Comparison of ENCODE assay signal across 31 mouse cellular contexts in genomic region chr13:55902255-55902654, GRCm38 (mm10).
DNase-seq lines count a peak whose midpoint lies in the region; ATAC-seq and TF ChIP-seq lines count a peak whose summit lies in the region.
"Had no signal": no experiment of that assay in that cellular context is flagged by ENCODE, and none has a peak within 500 bp of the region (broad histone marks: within the 10 kb centered on the region; RNA-seq: fewer than 3 reads in every experiment).

No protein-coding gene starts in this region.

- TF ChIP-seq POLR2A in cerebellum, adult 2 months (IDR thresholded peaks at IDR 0.05; ENCODE audit: borderline replicate concordance, insufficient read depth, low read length) = no peak

- H3K9ac ChIP-seq in lung, embryonic 15.5 days = no peak overlapping the region
- no peak overlapping the region for H3K9ac ChIP-seq in stomach, postnatal 0 days (ENCODE audit: low read length)
- H3K9ac ChIP-seq: heart, embryonic 13.5 days; hindbrain, embryonic 14.5 days; limb, embryonic 15.5 days; liver, embryonic 14.5 days; neural tube, embryonic 15.5 days had no signal

- TF ChIP-seq EP300 in stomach, postnatal 0 days (optimal IDR thresholded peaks at IDR 0.05) = no peak

- H3K4me3 ChIP-seq in lung, embryonic 15.5 days = no peak overlapping the region
- H3K4me3 ChIP-seq in stomach, postnatal 0 days (ENCODE audit: low read depth, low read length) = no peak overlapping the region
- no peak overlapping the region for H3K4me3 ChIP-seq in cerebellum, adult 2 months (replicated peaks; ENCODE audit: insufficient read depth, low read depth, low read length)
- H3K4me3 ChIP-seq: forebrain, embryonic 10.5 days; gastrocnemius, adult 2 months; heart, adult 2 months; heart, embryonic 13.5 days; limb, embryonic 10.5 days; limb, embryonic 15.5 days; neural tube, embryonic 15.5 days had no signal

- H3K27ac ChIP-seq in lung, embryonic 15.5 days = no peak overlapping the region
- peak overlapping the region; percentile 83 for H3K27ac ChIP-seq in stomach, postnatal 0 days (replicated peaks)
- no peak overlapping the region for H3K27ac ChIP-seq in cerebellum, adult 2 months (ENCODE audit: insufficient read depth, low read length)
- H3K27ac ChIP-seq: forebrain, embryonic 10.5 days; gastrocnemius, adult 2 months; heart, adult 2 months; heart, embryonic 13.5 days; hindbrain, embryonic 14.5 days; limb, embryonic 10.5 days; limb, embryonic 15.5 days; liver, embryonic 14.5 days; neural tube, embryonic 15.5 days had no signal

- 0 out of 2 replicates have a peak overlapping the region, but pooled peaks have one; percentile 0 for H3K4me2 ChIP-seq in lung, embryonic 15.5 days
- H3K4me2 ChIP-seq in stomach, postnatal 0 days (replicated peaks; ENCODE audit: low read depth) = no peak overlapping the region
- H3K4me2 ChIP-seq: heart, embryonic 13.5 days; hindbrain, embryonic 14.5 days; limb, embryonic 15.5 days; neural tube, embryonic 15.5 days had no signal

- DNase-seq in lung, adult 18-20 months = no peak
- no peak for DNase-seq in stomach, postnatal 0 days (ENCODE audit: low spot score)
- DNase-seq in left cerebral cortex, adult 9 months (ENCODE audit: low spot score in 2 of 2) = no peak
- DNase-seq in cerebellum, adult 2 months = no peak
- DNase-seq: adrenal gland, postnatal 25 days; cerebellum, adult 11-12 months; cerebellum, postnatal 25 days; gastrocnemius, adult 2 months; gastrocnemius, postnatal 36 days; heart, adult 2 months; heart, postnatal 10 days; kidney, adult 8-10 months; kidney, postnatal 10 days; layer of hippocampus, postnatal 36 days; lung, postnatal 14 days; midbrain, embryonic 14.5 days; retina, postnatal 1 day; right cerebral cortex, postnatal 14 days; thymus, postnatal 4 days had no signal

- TF ChIP-seq CTCF in stomach, postnatal 0 days (IDR thresholded peaks at IDR 0.05; ENCODE audit: low read depth) = no peak
- TF ChIP-seq CTCF in cerebellum, adult 2 months (IDR thresholded peaks at IDR 0.05; ENCODE audit: borderline replicate concordance, insufficient read depth, low read depth, low read length) = no peak

- 9% methylated on average over 11 of the region's 11 CpGs for WGBS in lung, embryonic 15.5 days
- 13% methylated on average over 11 of the region's 11 CpGs for WGBS in stomach, postnatal 0 days
- 78% methylated on average over 11 of the region's 11 CpGs for WGBS in cerebellum, adult 2 months

- H3K36me3 ChIP-seq in lung, embryonic 15.5 days = no peaks in the 10 kb centered on the region
- H3K36me3 ChIP-seq in stomach, postnatal 0 days (ENCODE audit: control insufficient read depth, insufficient read depth, low read length) = no peaks in the 10 kb centered on the region
- H3K36me3 ChIP-seq: forebrain, embryonic 10.5 days; heart, embryonic 13.5 days; limb, embryonic 10.5 days; limb, embryonic 15.5 days; neural tube, embryonic 15.5 days had no signal

- peaks cover 17% of the 10 kb centered on the region for H3K4me1 ChIP-seq in lung, embryonic 15.5 days
- H3K4me1 ChIP-seq in stomach, postnatal 0 days (replicated peaks; ENCODE audit: control insufficient read depth, insufficient read depth) = peaks cover 16% of the 10 kb centered on the region
- H3K4me1 ChIP-seq in cerebellum, adult 2 months (ENCODE audit: control insufficient read depth, insufficient read depth, low read length) = no peaks in the 10 kb centered on the region

- H3K9me3 ChIP-seq in lung, embryonic 15.5 days = no peaks in the 10 kb centered on the region
- H3K9me3 ChIP-seq in stomach, postnatal 0 days (ENCODE audit: control insufficient read depth, low read length) = no peaks in the 10 kb centered on the region
- H3K9me3 ChIP-seq: forebrain, embryonic 10.5 days; heart, embryonic 13.5 days; limb, embryonic 10.5 days; limb, embryonic 15.5 days; neural tube, embryonic 15.5 days had no signal

- ATAC-seq in lung, embryonic 15.5 days (ENCODE audit: borderline replicate concordance, extremely low read depth, low FRiP score, low TSS enrichment) = peak; percentile 65; the same call in 1 of the 2 replicates
- peak; percentile 54 for ATAC-seq in granulocyte monocyte progenitor cell, adult 5-6 weeks (replicated peaks; ENCODE audit: poor library complexity, severe bottlenecking)
- ATAC-seq in megakaryocyte, adult 5-6 weeks (ENCODE audit: poor library complexity, severe bottlenecking) = 0 out of 2 replicates have a peak, but pooled peaks have one; percentile 27
- ATAC-seq in stomach, postnatal 0 days (ENCODE audit: low FRiP score, low TSS enrichment) = peak; percentile 54
- ATAC-seq: CD4-positive, CD25-positive, alpha-beta regulatory T cell, adult 4 months; forebrain, embryonic 16.5 days had no signal

- peaks cover 3% of the 10 kb centered on the region; the same call in 1 of the 2 replicates for H3K27me3 ChIP-seq in lung, embryonic 15.5 days
- no peaks in the 10 kb centered on the region for H3K27me3 ChIP-seq in stomach, postnatal 0 days (ENCODE audit: control insufficient read depth, insufficient read depth, low read length)
- H3K27me3 ChIP-seq in cerebellum, adult 2 months (ENCODE audit: control insufficient read depth, insufficient read depth, low read length) = no peaks in the 10 kb centered on the region; the same call in 1 of the 2 replicates
